Mouse (Mus musculus): ENCODE results near the gene Zic1. TPM values are rescaled to one million over a fixed set of nuclear protein-coding genes. Genes with fewer than 3 reads are reported as not detected.

The Zic1 gene
- total RNA-seq (2021) = 10 to 100 TPM; 14.2 to 17.4 TPM

GRCm38 (mm10) chr9:91365664-91366063, at the start of gene Zic1:
Gene Zic1, minus strand, starts transcription at chr9:91365810.
- DNase-seq (ENCODE audit: extremely low spot score in 1 of 2, low spot score in 2 of 2) = peak in 1 of 2 experiments; percentile 86
- intact Hi-C loops (cut with DNase I) = loop anchor here (10.0 kb wide), 1 partner anchor 231 kb away; no protein-coding TSS in a partner anchor

GRCm38 (mm10) chr9:91414007-91414661, 48.5 kb upstream of the Zic1 start:
- intact Hi-C loops (cut with DNase I) = no loop called here
- no peak for DNase-seq (ENCODE audit: extremely low spot score in 1 of 2, low spot score in 2 of 2)

- DNase-seq (ENCODE audit: extremely low spot score in 1 of 2, low spot score in 2 of 2) = no peak
- intact Hi-C loops (cut with DNase I) = loop anchor here (5.0 to 10.0 kb wide), 2 partner anchors 47 to 715 kb away; partner anchors contain the start of gene Zic4
Measured at GRCm38 (mm10) chr9:91409771-91410170, 44.2 kb upstream of the Zic1 start.

GRCm38 (mm10) chr9:91406258-91406763, 40.7 kb upstream of the Zic1 start:
- intact Hi-C loops (cut with DNase I) = loop anchor here (5.0 to 10.0 kb wide), 2 partner anchors 44 to 712 kb away; partner anchors contain the start of gene Zic4
- no peak for DNase-seq (ENCODE audit: extremely low spot score in 1 of 2, low spot score in 2 of 2)

GRCm38 (mm10) chr9:91405753-91406178, 40.2 kb upstream of the Zic1 start:
- intact Hi-C loops (cut with DNase I) = loop anchor here (5.0 to 10.0 kb wide), 2 partner anchors 43 to 711 kb away; partner anchors contain the start of gene Zic4
- DNase-seq (ENCODE audit: extremely low spot score in 1 of 2, low spot score in 2 of 2) = no peak

- DNase-seq (ENCODE audit: extremely low spot score in 1 of 2, low spot score in 2 of 2) = no peak
- intact Hi-C loops (cut with DNase I) = loop anchor here (5.0 to 10.0 kb wide), 2 partner anchors 43 to 710 kb away; partner anchors contain the start of gene Zic4
Measured at GRCm38 (mm10) chr9:91404905-91405752, 39.5 kb upstream of the Zic1 start.

GRCm38 (mm10) chr9:91404229-91404628, 38.6 kb upstream of the Zic1 start:
- DNase-seq (ENCODE audit: extremely low spot score in 1 of 2, low spot score in 2 of 2) = no peak
- intact Hi-C loops (cut with DNase I) = loop anchor here (10.0 kb wide), 1 partner anchor 709 kb away; no protein-coding TSS in a partner anchor

- intact Hi-C loops (cut with DNase I) = loop anchor here (10.0 kb wide), 1 partner anchor 707 kb away; no protein-coding TSS in a partner anchor
- DNase-seq (ENCODE audit: extremely low spot score in 1 of 2, low spot score in 2 of 2) = no peak
Measured at GRCm38 (mm10) chr9:91401471-91401870, 35.9 kb upstream of the Zic1 start.

- intact Hi-C loops (cut with DNase I) = loop anchor here (10.0 kb wide), 1 partner anchor 706 kb away; no protein-coding TSS in a partner anchor
- DNase-seq (ENCODE audit: extremely low spot score in 1 of 2, low spot score in 2 of 2) = no peak
Measured at GRCm38 (mm10) chr9:91400482-91401093, 35.0 kb upstream of the Zic1 start.

GRCm38 (mm10) chr9:91399976-91400375, 34.4 kb upstream of the Zic1 start:
- intact Hi-C loops (cut with DNase I) = loop anchor here (10.0 kb wide), 1 partner anchor 705 kb away; no protein-coding TSS in a partner anchor
- no peak for DNase-seq (ENCODE audit: extremely low spot score in 1 of 2, low spot score in 2 of 2)

- intact Hi-C loops (cut with DNase I) = no loop called here
- no peak for DNase-seq (ENCODE audit: extremely low spot score in 1 of 2, low spot score in 2 of 2)
Measured at GRCm38 (mm10) chr9:91395066-91395772, 29.6 kb upstream of the Zic1 start.

- DNase-seq (ENCODE audit: extremely low spot score in 1 of 2, low spot score in 2 of 2) = no peak
- intact Hi-C loops (cut with DNase I) = no loop called here
Measured at GRCm38 (mm10) chr9:91394211-91394646, 28.6 kb upstream of the Zic1 start.

GRCm38 (mm10) chr9:91393376-91394068, 27.9 kb upstream of the Zic1 start:
- intact Hi-C loops (cut with DNase I) = no loop called here
- DNase-seq (ENCODE audit: extremely low spot score in 1 of 2, low spot score in 2 of 2) = no peak

GRCm38 (mm10) chr9:91388173-91388572, 22.6 kb upstream of the Zic1 start:
- intact Hi-C loops (cut with DNase I) = no loop called here
- DNase-seq (ENCODE audit: extremely low spot score in 1 of 2, low spot score in 2 of 2) = no peak

- no peak for DNase-seq (ENCODE audit: extremely low spot score in 1 of 2, low spot score in 2 of 2)
- intact Hi-C loops (cut with DNase I) = no loop called here
Measured at GRCm38 (mm10) chr9:91387740-91388080, 22.1 kb upstream of the Zic1 start.

- intact Hi-C loops (cut with DNase I) = no loop called here
Measured at GRCm38 (mm10) chr9:91386891-91387739, 21.5 kb upstream of the Zic1 start.

GRCm38 (mm10) chr9:91386502-91386890, 20.9 kb upstream of the Zic1 start:
- DNase-seq (ENCODE audit: extremely low spot score in 1 of 2, low spot score in 2 of 2) = no peak
- intact Hi-C loops (cut with DNase I) = no loop called here

More at GRCm38 (mm10) chr9:91386891-91387739, 21.5 kb upstream of the Zic1 start:
- no peak for DNase-seq (ENCODE audit: extremely low spot score in 1 of 2, low spot score in 2 of 2)
